Mouse (Mus musculus) liver, embryonic 11.5 days (tissue): ENCODE measurements around the gene Epn2. TPM values are rescaled to one million over a fixed set of nuclear protein-coding genes. Genes with fewer than 3 reads are reported as not detected.

Experiments
- ATAC-seq: fragments of 200-750 bp; cut with Nextera tagmentation; replicated peaks from 2 replicates; pipeline ENCODE4 v1.8.0; 2017; ENCODE audit warnings: moderate number of reproducible peaks, mild to moderate bottlenecking, moderate TSS enrichment, moderate library complexity; ENCODE audit not compliant: low FRiP score
- DNase-seq: peaks from one replicate; pipeline ENCODE4 v3.0.0-alpha.2; 2017; ENCODE audit warnings: low spot score
- H3K27ac ChIP-seq: fragments of 300-500 bp; sonication (generic); 2 replicates; pipeline ENCODE4 v1.5.1; 2014; ENCODE audit warnings: mild to moderate bottlenecking, low read depth, low read length, control low read depth
- H3K27me3 ChIP-seq: fragments of 300-500 bp; sonication (generic); replicated peaks from 2 replicates; pipeline ENCODE4 v1.6.1; 2014; ENCODE audit warnings: low read length, mixed read lengths; ENCODE audit not compliant: control insufficient read depth, insufficient read depth
- H3K36me3 ChIP-seq: fragments of 300-500 bp; sonication (generic); 2 replicates; pipeline ENCODE4 v1.6.1; 2014; ENCODE audit warnings: mild to moderate bottlenecking, low read length, moderate library complexity, mixed read lengths; ENCODE audit not compliant: control insufficient read depth, insufficient read depth
- H3K4me1 ChIP-seq: fragments of 300-500 bp; sonication (generic); replicated peaks from 2 replicates; pipeline ENCODE4 v1.6.1; 2014; ENCODE audit warnings: low read length, mixed read lengths; ENCODE audit not compliant: control insufficient read depth, insufficient read depth
- H3K4me2 ChIP-seq: fragments of 300-500 bp; sonication (generic); 2 replicates; pipeline ENCODE4 v1.6.1; 2014; ENCODE audit warnings: mild to moderate bottlenecking, control low read depth, moderate library complexity
- H3K4me3 ChIP-seq: fragments of 300-500 bp; sonication (generic); 2 replicates; pipeline ENCODE4 v1.5.1; 2014; ENCODE audit warnings: low read depth, low read length, control low read depth
- H3K9ac ChIP-seq: fragments of 300-500 bp; sonication (generic); 2 replicates; pipeline ENCODE4 v1.6.1; 2014; ENCODE audit warnings: low read depth, low read length, control low read depth
- H3K9me3 ChIP-seq: fragments of 300-500 bp; sonication (generic); 2 replicates; pipeline ENCODE4 v1.6.1; 2016; ENCODE audit warnings: low read length, inconsistent platforms, mixed read lengths; ENCODE audit not compliant: control insufficient read depth
- WGBS: fragments of 180-500 bp; shearing (Covaris S2); extraction: QIAGEN DNeasy Blood & Tissue Kit; methylation state at CpG from one replicate; pipeline ENCODE4 v1.1.7; 2014; 5-methylcytosine and 5-hydroxymethylcytosine counted together
- polyA plus RNA-seq: library from polyadenylated mRNA; unstranded; fragments of >200 nt; fragmentation: Nextera tagmentation; extraction: Ambion mirVana; gene quantifications from 2 replicates; pipeline ENCODE4 v1.2.1, GENCODE M21; 2014

Gene Epn2
- polyA plus RNA-seq, 1 experiment from 2014 or later, result 9.2 TPM

- Histone ChIP-seq H3K4me2 (no peak overlapping the region), H3K4me3 (no peak overlapping the region), H3K27me3 (no peaks in the 10 kb centered on the region), H3K9me3 (no peaks in the 10 kb centered on the region), H3K36me3 (no peaks in the 10 kb centered on the region), H3K4me1 (peaks cover 4% of the 10 kb centered on the region; the same call in 1 of the 2 replicates), H3K27ac (no peak overlapping the region), H3K9ac (no peak overlapping the region)
- ATAC-seq, result no peak
- DNase-seq, result no peak
- 71% methylated on average over 4 of the region's 4 CpGs for WGBS
Observed at GRCm38 (mm10) chr11:61478788-61479187, 100.7 kb downstream of the Epn2 start.

GRCm38 (mm10) chr11:61477566-61478508, 101.7 kb downstream of the Epn2 start:
- no peak overlapping the region for H3K4me2 ChIP-seq
- no peak overlapping the region for H3K9ac ChIP-seq
- no peaks in the 10 kb centered on the region for H3K9me3 ChIP-seq
- DNase-seq, result no peak
- H3K27me3 ChIP-seq, result no peaks in the 10 kb centered on the region
- ATAC-seq, result no peak
- WGBS, result 72% methylated on average over 17 of the region's 17 CpGs
- peaks cover 4% of the 10 kb centered on the region; the same call in 1 of the 2 replicates for H3K4me1 ChIP-seq
- no peak overlapping the region for H3K4me3 ChIP-seq
- H3K27ac ChIP-seq, result no peak overlapping the region
- no peaks in the 10 kb centered on the region for H3K36me3 ChIP-seq

- H3K9me3 ChIP-seq, result no peaks in the 10 kb centered on the region
- no peaks in the 10 kb centered on the region for H3K36me3 ChIP-seq
- no peak overlapping the region for H3K9ac ChIP-seq
- 55% methylated on average over 12 of the region's 12 CpGs for whole genome bisulfite sequencing
- H3K4me1 ChIP-seq, result peaks cover 3% of the 10 kb centered on the region; the same call in 1 of the 2 replicates
- no peak for DNase-seq
- H3K4me2 ChIP-seq, result no peak overlapping the region
- no peak overlapping the region for H3K4me3 ChIP-seq
- ATAC-seq, result no peak
- no peaks in the 10 kb centered on the region for H3K27me3 ChIP-seq
- no peak overlapping the region for H3K27ac ChIP-seq
Observed at GRCm38 (mm10) chr11:61476786-61477382, 102.6 kb downstream of the Epn2 start.

- Histone ChIP-seq H3K36me3 (no peaks in the 10 kb centered on the region), H3K9ac (no peak overlapping the region), H3K4me2 (no peak overlapping the region), H3K4me3 (no peak overlapping the region), H3K27ac (no peak overlapping the region), H3K4me1 (peaks cover 3% of the 10 kb centered on the region; the same call in 1 of the 2 replicates), H3K27me3 (no peaks in the 10 kb centered on the region), H3K9me3 (no peaks in the 10 kb centered on the region)
- ATAC-seq (no peak), DNase-seq (no peak)
- WGBS, result 57% methylated on average over 4 of the region's 4 CpGs
Observed at GRCm38 (mm10) chr11:61473630-61474029, 105.9 kb downstream of the Epn2 start.

- H3K4me3 ChIP-seq, result no peak overlapping the region
- ATAC-seq (no peak), DNase-seq (no peak)
- no peaks in the 10 kb centered on the region for H3K36me3 ChIP-seq
- no peak overlapping the region for H3K9ac ChIP-seq
- no peak overlapping the region for H3K4me2 ChIP-seq
- H3K4me1 ChIP-seq, result peaks cover 3% of the 10 kb centered on the region; the same call in 1 of the 2 replicates
- H3K27me3 ChIP-seq, result no peaks in the 10 kb centered on the region
- H3K9me3 ChIP-seq, result no peaks in the 10 kb centered on the region
- no peak overlapping the region for H3K27ac ChIP-seq
Observed at GRCm38 (mm10) chr11:61470880-61471279, 108.6 kb downstream of the Epn2 start.

GRCm38 (mm10) chr11:61469317-61469917, 110.1 kb downstream of the Epn2 start:
- DNase-seq (no peak), ATAC-seq (no peak)
- no peak overlapping the region for H3K9ac ChIP-seq
- H3K36me3 ChIP-seq, result no peaks in the 10 kb centered on the region
- 39% methylated on average over 7 of the region's 7 CpGs for WGBS
- H3K4me3 ChIP-seq, result no peak overlapping the region
- peaks cover 3% of the 10 kb centered on the region; the same call in 1 of the 2 replicates for H3K4me1 ChIP-seq
- no peak overlapping the region for H3K4me2 ChIP-seq
- H3K9me3 ChIP-seq, result no peaks in the 10 kb centered on the region
- no peak overlapping the region for H3K27ac ChIP-seq
- no peaks in the 10 kb centered on the region for H3K27me3 ChIP-seq

- no peaks in the 10 kb centered on the region for H3K27me3 ChIP-seq
- DNase-seq (no peak), ATAC-seq (no peak)
- H3K27ac ChIP-seq, result no peak overlapping the region
- no peak overlapping the region for H3K4me3 ChIP-seq
- no peaks in the 10 kb centered on the region for H3K9me3 ChIP-seq
- H3K9ac ChIP-seq, result no peak overlapping the region
- 81% methylated on average over 4 of the region's 4 CpGs for WGBS
- peaks cover 3% of the 10 kb centered on the region; the same call in 1 of the 2 replicates for H3K4me1 ChIP-seq
- no peak overlapping the region for H3K4me2 ChIP-seq
- H3K36me3 ChIP-seq, result no peaks in the 10 kb centered on the region
Observed at GRCm38 (mm10) chr11:61468534-61468933, 111.0 kb downstream of the Epn2 start.
